23 mouse cellular contexts compared by ENCODE assay signal in genomic region chr3:121808246-121808645, GRCm38 (mm10).
"Had no signal": no experiment of that assay in that cellular context is flagged by ENCODE, and none has a peak within 500 bp of the region (broad histone marks: within the 10 kb centered on the region; RNA-seq: fewer than 3 reads in every experiment).

No protein-coding gene starts in this region.

- H3K4me2 ChIP-seq: liver, embryonic 13.5 days; liver, embryonic 15.5 days; lung, embryonic 15.5 days; midbrain, embryonic 12.5 days; neural tube, embryonic 13.5 days; neural tube, embryonic 15.5 days; stomach, embryonic 15.5 days had no signal

- H3K27me3 ChIP-seq: liver, embryonic 13.5 days; liver, embryonic 15.5 days; lung, embryonic 15.5 days; midbrain, embryonic 12.5 days; neural tube, embryonic 13.5 days; neural tube, embryonic 15.5 days; stomach, embryonic 15.5 days had no signal

- H3K4me1 ChIP-seq: midbrain, embryonic 12.5 days had no signal

- DNase-seq: liver; liver, embryonic 13.5 days; liver, postnatal 0 days; lung, adult 2 months; midbrain, embryonic 14.5 days; retina, postnatal 1 day; right cerebral cortex, adult 18-20 months; right cerebral cortex, postnatal 25 days; right cerebral cortex, postnatal 4 days; spleen, adult 18-20 months; thymus, adult 2 months; thymus, postnatal 25 days; thymus, postnatal 4 days had no signal

- H3K36me3 ChIP-seq: liver, embryonic 15.5 days; lung, embryonic 15.5 days; neural tube, embryonic 15.5 days had no signal

- H3K4me3 ChIP-seq: liver, embryonic 13.5 days; liver, embryonic 15.5 days; lung, embryonic 15.5 days; megakaryocyte, embryonic 14.5 days; midbrain, embryonic 12.5 days; neural tube, embryonic 13.5 days; neural tube, embryonic 15.5 days; stomach, embryonic 15.5 days had no signal

- H3K9me3 ChIP-seq: liver, embryonic 13.5 days; liver, embryonic 15.5 days; lung, embryonic 15.5 days; megakaryocyte, embryonic 14.5 days; midbrain, embryonic 12.5 days; neural tube, embryonic 13.5 days; neural tube, embryonic 15.5 days; stomach, embryonic 15.5 days had no signal

- H3K9ac ChIP-seq: liver, embryonic 13.5 days; liver, embryonic 15.5 days; liver, postnatal 0 days; lung, embryonic 15.5 days; midbrain, embryonic 12.5 days; neural tube, embryonic 13.5 days; neural tube, embryonic 15.5 days; stomach, embryonic 15.5 days had no signal

- H3K27ac ChIP-seq: liver, embryonic 13.5 days; liver, embryonic 15.5 days; lung, embryonic 15.5 days; macrophage; midbrain, embryonic 12.5 days; neural tube, embryonic 13.5 days; neural tube, embryonic 15.5 days; stomach, embryonic 15.5 days; stomach, postnatal 0 days had no signal

- ATAC-seq: liver, postnatal 0 days; lung, postnatal 0 days had no signal
